Mouse (Mus musculus) midbrain, embryonic 13.5 days (tissue): ENCODE results near the gene Lrrc8d. TPM values are rescaled to one million over a fixed set of nuclear protein-coding genes. Genes with fewer than 3 reads are reported as not detected.

ENCODE experiments used
- ATAC-seq: fragments of 200-750 bp; cut with Nextera tagmentation; 2 replicates; pipeline ENCODE4 v1.8.0; 2017; ENCODE audit warnings: mild to moderate bottlenecking, moderate TSS enrichment, moderate library complexity
- H3K27ac ChIP-seq: fragments of 300-500 bp; sonication (generic); 2 replicates; pipeline ENCODE4 v1.5.1; 2015; ENCODE audit warnings: inconsistent platforms, mild to moderate bottlenecking, moderate library complexity
- H3K27me3 ChIP-seq: fragments of 300-500 bp; sonication (generic); 2 replicates; pipeline ENCODE4 v1.6.1; 2015; ENCODE audit warnings: mild to moderate bottlenecking, inconsistent platforms
- H3K36me3 ChIP-seq: fragments of 300-500 bp; sonication (generic); 2 replicates; pipeline ENCODE4 v1.6.1; 2015; ENCODE audit warnings: mild to moderate bottlenecking, inconsistent platforms
- H3K4me1 ChIP-seq: fragments of 300-500 bp; sonication (generic); replicated peaks from 2 replicates; pipeline ENCODE4 v1.6.1; 2015; ENCODE audit warnings: inconsistent platforms
- H3K4me2 ChIP-seq: fragments of 300-500 bp; sonication (generic); replicated peaks from 2 replicates; pipeline ENCODE4 v1.6.1; 2015; ENCODE audit warnings: moderate library complexity, mild to moderate bottlenecking, inconsistent platforms
- H3K4me3 ChIP-seq: fragments of 300-500 bp; sonication (generic); replicated peaks from 2 replicates; pipeline ENCODE4 v1.5.1; 2015; ENCODE audit warnings: mild to moderate bottlenecking, inconsistent platforms
- H3K9ac ChIP-seq: fragments of 300-500 bp; sonication (generic); replicated peaks from 2 replicates; pipeline ENCODE4 v1.6.1; 2015; ENCODE audit warnings: mild to moderate bottlenecking, inconsistent platforms
- H3K9me3 ChIP-seq: fragments of 300-500 bp; sonication (generic); 2 replicates; pipeline ENCODE4 v1.6.1; 2016; ENCODE audit warnings: mild to moderate bottlenecking, inconsistent platforms
- WGBS: fragments of 180-500 bp; shearing (Covaris S2); methylation state at CpG from one replicate; pipeline ENCODE4 v1.1.7; 2015; 5-methylcytosine and 5-hydroxymethylcytosine counted together
- polyA plus RNA-seq: library from polyadenylated mRNA; unstranded; fragments of >200 nt; fragmentation: Nextera tagmentation; extraction: Ambion mirVana; gene quantifications from 2 replicates; pipeline ENCODE4 v1.2.1, GENCODE M21; 2015

Gene Lrrc8d
- polyA plus RNA-seq, 1 experiment from 2014 or later, result 32.3 TPM

DNA sequence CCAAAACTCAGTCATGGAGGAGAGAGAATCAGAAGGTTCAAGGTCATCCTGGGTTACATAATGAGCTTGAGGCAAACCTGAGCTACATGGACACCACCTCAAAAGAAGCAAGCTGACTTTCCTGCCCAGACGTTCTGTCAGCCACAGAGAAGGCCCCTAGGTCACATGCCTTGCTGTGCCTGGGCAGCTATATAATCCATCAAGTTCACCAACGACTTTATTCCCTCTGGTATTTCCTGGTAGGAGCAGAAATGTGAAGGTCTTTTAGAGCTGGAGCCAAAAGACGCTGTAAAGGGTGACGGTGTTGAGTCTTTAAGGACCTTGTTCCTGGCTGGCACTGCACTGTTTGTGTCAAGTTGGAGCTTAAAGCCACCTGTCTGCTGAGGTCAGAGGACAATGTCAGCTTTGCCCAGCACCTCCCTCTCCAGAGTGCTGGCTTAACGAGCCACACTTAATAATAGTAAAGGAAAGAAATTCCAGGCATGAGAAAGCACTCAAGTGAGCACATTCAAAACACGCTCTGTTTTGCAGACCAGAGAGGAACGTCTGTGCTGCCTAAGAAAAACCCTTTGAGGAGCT is 129.3 kb downstream of the Lrrc8d start:
- Histone ChIP-seq H3K9me3 (no peaks in the 10 kb centered on the region), H3K4me1 (0 out of 2 replicates have a peak, but pooled peaks cover 5% of the 10 kb centered on the region), H3K4me2 (no peak overlapping the region), H3K9ac (no peak overlapping the region), H3K4me3 (no peak overlapping the region), H3K27me3 (no peaks in the 10 kb centered on the region), H3K36me3 (no peaks in the 10 kb centered on the region), H3K27ac (no peak overlapping the region)
- WGBS, result 58% methylated on average over 7 of the region's 7 CpGs
- no peak for ATAC-seq

GRCm38 (mm10) chr5:105832140-105832539 is 132.4 kb downstream of the Lrrc8d start:
- H3K4me1 ChIP-seq, result no peaks in the 10 kb centered on the region
- ATAC-seq, result no peak
- H3K27ac ChIP-seq, result no peak overlapping the region
- no peaks in the 10 kb centered on the region for H3K36me3 ChIP-seq
- H3K9me3 ChIP-seq, result no peaks in the 10 kb centered on the region
- 79% methylated on average over 7 of the region's 7 CpGs for WGBS
- no peak overlapping the region for H3K9ac ChIP-seq
- H3K27me3 ChIP-seq, result no peaks in the 10 kb centered on the region
- no peak overlapping the region for H3K4me3 ChIP-seq
- no peak overlapping the region for H3K4me2 ChIP-seq

DNA sequence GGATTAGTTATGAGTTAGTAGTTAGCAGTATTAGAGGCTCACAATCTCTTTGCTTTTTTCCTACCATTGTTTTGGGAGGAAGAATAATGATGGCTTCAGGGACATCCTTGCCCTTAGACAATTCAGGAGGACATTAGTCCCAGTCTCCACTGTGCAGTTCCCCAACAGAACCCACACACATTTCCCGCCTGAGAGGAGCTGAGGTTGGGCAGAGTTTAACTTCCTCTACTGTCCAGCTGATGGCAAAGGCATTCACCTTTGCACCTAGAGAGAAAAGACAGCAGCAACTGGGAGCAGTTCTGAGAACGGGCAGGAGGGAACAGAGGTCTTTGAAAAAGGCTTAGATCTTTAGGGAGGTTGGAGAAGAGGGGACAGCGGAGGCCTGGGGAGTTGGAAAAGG is 134.2 kb downstream of the Lrrc8d start:
- no peak overlapping the region for H3K4me2 ChIP-seq
- no peaks in the 10 kb centered on the region for H3K9me3 ChIP-seq
- WGBS, result 72% methylated on average over 3 of the region's 3 CpGs
- H3K27me3 ChIP-seq, result no peaks in the 10 kb centered on the region
- ATAC-seq, result no peak
- no peak overlapping the region for H3K27ac ChIP-seq
- H3K36me3 ChIP-seq, result no peaks in the 10 kb centered on the region
- no peak overlapping the region for H3K4me3 ChIP-seq
- no peak overlapping the region for H3K9ac ChIP-seq
- H3K4me1 ChIP-seq, result no peaks in the 10 kb centered on the region

GRCm38 (mm10) chr5:105836006-105836405 is 136.2 kb downstream of the Lrrc8d start:
- Histone ChIP-seq H3K27me3 (no peaks in the 10 kb centered on the region), H3K4me1 (no peaks in the 10 kb centered on the region), H3K4me3 (no peak overlapping the region), H3K4me2 (no peak overlapping the region), H3K27ac (no peak overlapping the region), H3K9ac (no peak overlapping the region), H3K36me3 (no peaks in the 10 kb centered on the region), H3K9me3 (no peaks in the 10 kb centered on the region)
- no peak for ATAC-seq
- WGBS, result 80% methylated on average over 9 of the region's 9 CpGs

- whole genome bisulfite sequencing, result 76% methylated on average over 13 of the region's 13 CpGs
- Histone ChIP-seq H3K27ac (no peak overlapping the region), H3K4me3 (no peak overlapping the region), H3K4me2 (no peak overlapping the region), H3K9me3 (no peaks in the 10 kb centered on the region), H3K27me3 (no peaks in the 10 kb centered on the region), H3K9ac (no peak overlapping the region), H3K4me1 (no peaks in the 10 kb centered on the region), H3K36me3 (no peaks in the 10 kb centered on the region)
- ATAC-seq, result no peak
These were observed 140.1 kb downstream of the Lrrc8d start for GRCm38 (mm10) chr5:105839740-105840310.

DNA sequence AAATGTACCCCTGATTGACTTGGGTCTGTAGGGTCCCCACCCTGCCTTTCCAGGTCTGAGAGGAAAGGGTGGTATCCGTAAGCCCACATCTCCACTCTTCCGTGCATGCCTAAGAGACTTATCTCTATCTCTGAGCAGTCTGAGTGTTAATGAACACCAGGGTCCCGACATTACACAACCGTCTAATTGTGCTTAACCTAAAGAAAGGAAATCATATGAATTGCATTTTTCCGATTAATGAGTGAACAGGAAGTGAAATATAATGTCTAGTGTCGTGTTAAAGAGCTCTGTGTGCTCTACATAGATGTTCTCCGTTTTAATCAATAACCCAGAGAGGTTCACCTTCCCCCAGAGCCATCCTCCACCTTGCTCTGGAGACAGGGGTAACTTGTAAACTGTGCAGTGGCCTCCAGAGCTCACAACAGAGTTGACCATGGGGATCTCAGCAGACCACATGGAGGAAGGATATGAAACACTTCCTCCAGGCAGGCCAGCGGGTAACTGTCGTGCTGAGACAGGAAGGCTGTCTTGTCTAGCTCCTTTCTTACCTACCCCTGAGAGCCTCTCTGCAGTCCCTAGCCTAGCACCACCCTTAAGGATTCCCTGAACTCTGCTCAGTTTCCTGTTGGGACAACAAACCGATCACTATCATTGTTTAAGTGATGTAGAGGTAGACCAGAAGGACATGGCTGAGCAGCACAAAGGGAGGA is 144.4 kb downstream of the Lrrc8d start:
- 92% methylated on average over 10 of the region's 10 CpGs for WGBS

DNA sequence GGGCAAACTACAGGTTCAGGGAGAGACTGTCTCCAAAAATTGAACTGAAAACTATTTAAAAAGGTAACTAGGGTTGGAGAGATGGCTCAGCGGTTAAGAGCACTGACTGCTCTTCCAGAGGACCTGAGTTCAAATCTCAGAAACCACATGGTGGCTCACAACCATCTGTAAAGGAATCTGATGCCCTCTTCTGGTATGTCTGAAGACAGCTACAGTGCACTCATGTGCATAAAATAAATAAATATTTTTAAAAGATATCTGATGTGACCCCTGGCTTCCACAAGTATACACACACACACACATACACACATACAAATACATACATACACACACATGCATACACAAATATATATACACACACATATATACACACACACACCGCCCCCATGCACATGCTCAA is 145.3 kb downstream of the Lrrc8d start:
- H3K27ac ChIP-seq, result no peak overlapping the region
- no peaks in the 10 kb centered on the region for H3K36me3 ChIP-seq
- H3K4me2 ChIP-seq, result no peak overlapping the region
- ATAC-seq, result no peak
- H3K4me3 ChIP-seq, result no peak overlapping the region
- H3K9me3 ChIP-seq, result no peaks in the 10 kb centered on the region
- no peaks in the 10 kb centered on the region for H3K27me3 ChIP-seq
- H3K9ac ChIP-seq, result no peak overlapping the region
- no peaks in the 10 kb centered on the region for H3K4me1 ChIP-seq
- 89% methylated on average over 2 of the region's 2 CpGs for WGBS

More for the DNA sequence above, 144.4 kb downstream of the Lrrc8d start:
- Histone ChIP-seq H3K4me3 (no peak overlapping the region), H3K9me3 (no peaks in the 10 kb centered on the region), H3K9ac (no peak overlapping the region), H3K4me1 (no peaks in the 10 kb centered on the region), H3K27ac (no peak overlapping the region), H3K4me2 (no peak overlapping the region), H3K36me3 (no peaks in the 10 kb centered on the region), H3K27me3 (no peaks in the 10 kb centered on the region)
- ATAC-seq, result no peak

GRCm38 (mm10) chr5:105847726-105848125 is 148.0 kb downstream of the Lrrc8d start:
- Histone ChIP-seq H3K4me1 (no peaks in the 10 kb centered on the region), H3K36me3 (no peaks in the 10 kb centered on the region), H3K27ac (no peak overlapping the region), H3K9ac (no peak overlapping the region), H3K27me3 (no peaks in the 10 kb centered on the region), H3K4me3 (no peak overlapping the region), H3K4me2 (no peak overlapping the region), H3K9me3 (no peaks in the 10 kb centered on the region)
- WGBS, result 90% methylated on average over 8 of the region's 8 CpGs
- ATAC-seq, result no peak

DNA sequence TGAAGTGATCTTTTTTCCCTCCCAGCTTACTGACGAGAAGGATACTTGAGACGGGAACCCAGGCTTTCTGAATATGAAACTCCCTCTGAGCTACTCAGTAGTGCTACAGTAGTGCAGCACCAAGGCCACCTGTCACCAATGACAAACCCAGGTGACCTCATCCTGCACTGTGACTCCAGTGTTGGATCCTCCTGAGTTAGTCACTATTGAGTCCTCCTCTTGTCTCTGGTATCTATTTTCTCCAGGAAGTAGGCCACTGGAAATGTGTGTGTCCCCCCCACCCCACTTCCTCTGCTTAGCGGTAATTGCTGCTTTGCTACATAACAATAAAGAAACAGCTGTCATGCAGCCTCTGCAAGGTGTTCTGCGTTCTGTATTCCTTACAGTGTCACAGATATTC is 149.5 kb downstream of the Lrrc8d start:
- H3K27ac ChIP-seq, result no peak overlapping the region
- WGBS, result 84% methylated on average over 4 of the region's 4 CpGs
- no peak overlapping the region for H3K4me2 ChIP-seq
- H3K4me3 ChIP-seq, result no peak overlapping the region
- H3K27me3 ChIP-seq, result no peaks in the 10 kb centered on the region
- H3K9ac ChIP-seq, result no peak overlapping the region
- no peaks in the 10 kb centered on the region for H3K9me3 ChIP-seq
- no peak for ATAC-seq
- no peaks in the 10 kb centered on the region for H3K4me1 ChIP-seq
- H3K36me3 ChIP-seq, result no peaks in the 10 kb centered on the region

GRCm38 (mm10) chr5:105849643-105850042 is 149.9 kb downstream of the Lrrc8d start:
- 72% methylated on average over 3 of the region's 3 CpGs for WGBS
- no peak overlapping the region for H3K4me3 ChIP-seq
- no peaks in the 10 kb centered on the region for H3K27me3 ChIP-seq
- no peak overlapping the region for H3K4me2 ChIP-seq
- no peaks in the 10 kb centered on the region for H3K36me3 ChIP-seq
- H3K4me1 ChIP-seq, result no peaks in the 10 kb centered on the region
- no peak overlapping the region for H3K27ac ChIP-seq
- ATAC-seq, result no peak
- no peaks in the 10 kb centered on the region for H3K9me3 ChIP-seq
- no peak overlapping the region for H3K9ac ChIP-seq

DNA sequence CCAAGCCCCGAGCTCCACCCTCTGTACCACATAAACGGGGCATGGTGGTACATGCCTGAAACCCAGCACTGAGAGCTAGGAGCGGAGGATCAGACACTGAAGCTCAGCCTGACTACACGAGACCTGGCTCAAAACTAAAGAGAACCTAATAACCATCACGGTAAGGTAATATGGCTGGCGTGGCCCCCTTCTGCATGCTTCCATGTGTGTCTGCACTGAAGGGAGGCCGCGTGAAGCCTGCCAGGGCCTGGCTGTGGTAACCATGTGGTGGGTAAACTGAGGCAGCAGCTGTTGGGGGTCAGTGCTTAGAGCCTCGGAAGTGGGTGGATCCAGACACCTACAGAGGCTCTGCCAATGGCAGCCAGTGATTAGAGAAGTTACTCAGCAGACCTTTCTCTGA is 153.5 kb downstream of the Lrrc8d start:
- no peaks in the 10 kb centered on the region for H3K27me3 ChIP-seq
- no peak overlapping the region for H3K4me2 ChIP-seq
- H3K9me3 ChIP-seq, result no peaks in the 10 kb centered on the region
- no peaks in the 10 kb centered on the region for H3K4me1 ChIP-seq
- no peak overlapping the region for H3K9ac ChIP-seq
- H3K4me3 ChIP-seq, result no peak overlapping the region
- no peak for ATAC-seq
- H3K36me3 ChIP-seq, result no peaks in the 10 kb centered on the region
- WGBS, result 90% methylated on average over 9 of the region's 9 CpGs
- no peak overlapping the region for H3K27ac ChIP-seq

DNA sequence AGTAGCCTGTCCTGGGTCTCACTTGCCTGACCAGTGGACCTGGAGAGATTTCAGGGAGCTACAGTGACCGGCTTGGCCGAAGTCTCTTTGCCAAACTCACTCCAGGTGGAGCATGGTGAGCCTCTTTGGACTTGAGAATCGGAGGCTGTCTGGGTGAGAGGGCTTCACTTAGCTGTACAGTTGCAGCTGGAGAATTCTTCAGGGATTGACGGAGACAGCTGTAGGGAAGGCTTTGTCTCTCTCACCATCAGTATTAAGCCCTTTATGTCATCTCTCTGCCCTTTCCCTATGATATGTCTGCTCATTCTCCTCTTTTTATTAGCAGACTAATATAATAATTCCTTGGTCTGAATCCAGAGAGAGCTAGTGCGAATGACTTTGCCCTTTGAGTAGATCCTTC is 157.7 kb downstream of the Lrrc8d start:
- no peaks in the 10 kb centered on the region for H3K4me1 ChIP-seq
- no peaks in the 10 kb centered on the region for H3K36me3 ChIP-seq
- H3K9me3 ChIP-seq, result no peaks in the 10 kb centered on the region
- H3K4me3 ChIP-seq, result no peak overlapping the region
- no peak for ATAC-seq
- WGBS, result 87% methylated on average over 5 of the region's 5 CpGs
- no peaks in the 10 kb centered on the region for H3K27me3 ChIP-seq
- H3K27ac ChIP-seq, result no peak overlapping the region
- H3K9ac ChIP-seq, result no peak overlapping the region
- H3K4me2 ChIP-seq, result no peak overlapping the region
